Mouse (Mus musculus): ENCODE measurements at regions not wholly inside any gene's neighbourhood (a gene's known extent, or its start where the extent isn't known, plus 50 kb on each side); places are given as distances from the start of the nearest gene placed in this dataset.
A peak's percentile ranks its signal among the peaks of the same experiment; 100 is the strongest.
"Not testable (repeated sequence)": the region's sequence is repeated elsewhere in the genome, so short reads cannot be mapped to it uniquely, and the experiment has no call there.

DNA sequence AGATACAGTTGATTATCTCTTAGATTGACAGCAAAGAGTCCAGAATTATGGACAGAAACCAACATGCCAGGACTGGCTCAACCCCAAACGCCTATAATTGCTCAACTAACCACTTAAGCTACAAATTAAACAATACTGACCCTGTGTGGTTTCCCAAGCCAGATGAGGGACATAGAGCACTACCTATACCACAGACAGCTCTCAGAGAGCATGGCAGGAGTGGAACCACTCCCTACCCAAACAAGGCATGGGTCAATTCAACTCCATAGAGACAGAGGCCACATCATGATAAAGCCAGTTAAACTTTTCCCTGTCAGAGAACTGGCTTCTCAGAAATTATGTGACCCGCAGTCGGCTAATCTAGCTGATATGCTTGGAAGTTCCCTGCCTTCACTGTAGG is 490.7 kb upstream of the Tbl1xr1 start:
- TF ChIP-seq POLR2A (IDR thresholded peaks at IDR 0.05; ENCODE audit: low read depth, low read length) (no peak), CTCF (conservative IDR thresholded peaks at IDR 0.05; ENCODE audit: insufficient read depth, insufficient read length, low read depth, low read length) (no peak)
- 92% methylated on average over 3 of the region's 3 CpGs for WGBS
- H3K27me3 ChIP-seq (replicated peaks; ENCODE audit: control insufficient read depth, insufficient read depth, low read length), result no peaks in the 10 kb centered on the region
- H3K4me1 ChIP-seq (ENCODE audit: control insufficient read depth, insufficient read depth, low read length), result no peaks in the 10 kb centered on the region
- H3K4me3 ChIP-seq (ENCODE audit: insufficient read depth, low read depth, low read length), result no peak overlapping the region
- H3K36me3 ChIP-seq (ENCODE audit: control insufficient read depth, insufficient read depth, low read length), result no peaks in the 10 kb centered on the region
- no peak overlapping the region for H3K27ac ChIP-seq (ENCODE audit: insufficient read depth, low read depth, low read length)
- DNase-seq, result no peak

DNA sequence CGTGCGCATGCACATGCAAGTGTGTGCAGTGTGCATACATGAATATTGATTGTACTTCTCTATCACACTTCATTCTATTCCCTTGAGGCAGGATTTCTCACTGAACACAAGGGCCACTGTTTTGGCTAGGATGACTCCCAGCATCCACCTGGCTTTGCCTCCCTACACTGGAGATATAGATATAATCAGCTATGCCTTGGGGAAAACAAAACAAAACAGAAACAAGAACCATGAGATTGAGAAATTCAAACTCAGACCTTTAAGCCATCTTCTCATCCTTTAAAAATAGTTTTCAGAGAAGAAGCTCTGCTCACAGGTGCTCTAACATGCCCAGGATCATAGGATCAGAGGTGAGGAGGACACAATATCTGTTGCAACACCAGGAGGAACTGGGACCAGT is 469.6 kb upstream of the Tbl1xr1 start:
- H3K27me3 ChIP-seq (replicated peaks; ENCODE audit: control insufficient read depth, insufficient read depth, low read length), result no peaks in the 10 kb centered on the region
- no peak overlapping the region for H3K4me3 ChIP-seq (ENCODE audit: insufficient read depth, low read depth, low read length)
- DNase-seq, result no peak
- 100% methylated on average over 2 of the region's 2 CpGs for WGBS
- no peaks in the 10 kb centered on the region for H3K4me1 ChIP-seq (ENCODE audit: control insufficient read depth, insufficient read depth, low read length)
- TF ChIP-seq CTCF (conservative IDR thresholded peaks at IDR 0.05; ENCODE audit: insufficient read depth, insufficient read length, low read depth, low read length) (no peak), POLR2A (IDR thresholded peaks at IDR 0.05; ENCODE audit: low read depth, low read length) (no peak)
- H3K27ac ChIP-seq (ENCODE audit: insufficient read depth, low read depth, low read length), result no peak overlapping the region
- H3K36me3 ChIP-seq (ENCODE audit: control insufficient read depth, insufficient read depth, low read length), result no peaks in the 10 kb centered on the region

DNA sequence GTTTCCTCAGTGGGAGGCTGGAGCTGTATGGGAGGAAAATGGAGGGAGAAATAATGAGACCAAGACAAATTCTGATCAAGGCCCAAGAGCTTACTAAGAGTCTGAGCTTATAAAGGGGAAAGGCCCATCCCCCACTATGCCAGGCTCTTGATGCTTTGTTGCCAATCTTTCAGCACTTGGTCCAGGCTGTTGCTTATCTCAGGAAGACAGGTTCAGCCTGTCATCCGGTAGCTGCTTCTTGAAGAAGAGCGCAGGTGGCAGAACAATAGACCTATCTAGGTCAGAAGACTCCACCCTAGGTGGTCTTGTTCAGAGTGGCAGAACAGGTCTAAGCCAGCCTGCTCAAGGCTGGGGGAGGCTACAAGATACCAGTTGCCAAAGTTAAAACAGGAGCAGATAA is 466.2 kb upstream of the Tbl1xr1 start:
- Histone ChIP-seq H3K4me3 (ENCODE audit: insufficient read depth, low read depth, low read length) (no peak overlapping the region), H3K4me1 (ENCODE audit: control insufficient read depth, insufficient read depth, low read length) (no peaks in the 10 kb centered on the region), H3K27me3 (replicated peaks; ENCODE audit: control insufficient read depth, insufficient read depth, low read length) (no peaks in the 10 kb centered on the region), H3K27ac (ENCODE audit: insufficient read depth, low read depth, low read length) (no peak overlapping the region), H3K36me3 (ENCODE audit: control insufficient read depth, insufficient read depth, low read length) (no peaks in the 10 kb centered on the region)
- no peak for DNase-seq
- WGBS, result 97% methylated on average over 2 of the region's 2 CpGs
- no peak for TF ChIP-seq POLR2A (IDR thresholded peaks at IDR 0.05; ENCODE audit: low read depth, low read length)

DNA sequence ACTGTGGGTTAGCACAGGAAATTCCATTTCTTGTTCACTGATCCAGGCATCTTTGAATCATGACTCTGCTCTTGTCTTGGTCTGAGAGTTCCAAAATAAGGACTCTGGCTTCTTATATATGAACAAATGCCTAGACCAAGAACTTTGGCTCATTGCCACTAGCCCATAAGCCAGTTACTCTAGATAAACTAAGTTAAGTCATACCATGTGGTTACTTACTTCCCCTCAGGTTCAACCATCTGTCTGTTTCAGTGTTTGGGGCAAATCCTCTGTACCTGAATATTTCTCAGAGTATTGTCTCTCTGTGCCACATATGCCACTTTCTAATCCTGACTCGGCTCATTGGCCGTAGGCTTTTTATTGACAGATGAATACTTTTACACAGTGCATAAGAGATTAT is 454.7 kb upstream of the Tbl1xr1 start:
- Histone ChIP-seq H3K36me3 (ENCODE audit: control insufficient read depth, insufficient read depth, low read length) (no peaks in the 10 kb centered on the region), H3K4me3 (ENCODE audit: insufficient read depth, low read depth, low read length) (no peak overlapping the region), H3K27ac (ENCODE audit: insufficient read depth, low read depth, low read length) (no peak overlapping the region), H3K4me1 (ENCODE audit: control insufficient read depth, insufficient read depth, low read length) (no peaks in the 10 kb centered on the region), H3K27me3 (replicated peaks; ENCODE audit: control insufficient read depth, insufficient read depth, low read length) (no peaks in the 10 kb centered on the region)
- 99% methylated on average over 2 of the region's 2 CpGs for WGBS
- DNase-seq, result no peak
- TF ChIP-seq CTCF (conservative IDR thresholded peaks at IDR 0.05; ENCODE audit: insufficient read depth, insufficient read length, low read depth, low read length) (no peak), POLR2A (IDR thresholded peaks at IDR 0.05; ENCODE audit: low read depth, low read length) (no peak)

DNA sequence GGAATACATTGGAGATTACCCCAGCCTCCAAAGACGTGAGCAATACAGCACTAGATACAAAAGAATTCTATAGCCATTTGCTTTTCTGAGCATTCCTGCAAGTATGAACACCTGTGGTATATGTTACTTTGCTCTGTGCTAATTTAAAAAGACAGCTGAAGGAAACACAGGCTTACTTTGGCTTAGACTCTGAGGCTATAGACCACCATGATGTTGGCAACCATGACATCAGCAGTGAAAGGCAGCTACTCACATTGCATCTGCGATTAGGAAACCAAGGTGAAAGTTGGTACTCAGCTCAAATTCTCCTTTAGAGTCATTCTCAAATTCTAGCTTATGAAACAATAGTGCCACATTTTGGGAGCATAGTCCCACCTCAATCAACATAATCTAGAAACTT is 451.4 kb upstream of the Tbl1xr1 start:
- H3K27me3 ChIP-seq (replicated peaks; ENCODE audit: control insufficient read depth, insufficient read depth, low read length), result no peaks in the 10 kb centered on the region; the same call in 1 of the 2 replicates
- 95% methylated on average over 2 of the region's 2 CpGs for WGBS
- TF ChIP-seq CTCF (conservative IDR thresholded peaks at IDR 0.05; ENCODE audit: insufficient read depth, insufficient read length, low read depth, low read length) (no peak), POLR2A (IDR thresholded peaks at IDR 0.05; ENCODE audit: low read depth, low read length) (no peak)
- no peak overlapping the region for H3K27ac ChIP-seq (ENCODE audit: insufficient read depth, low read depth, low read length)
- no peak for DNase-seq
- H3K4me3 ChIP-seq (ENCODE audit: insufficient read depth, low read depth, low read length), result no peak overlapping the region
- H3K36me3 ChIP-seq (ENCODE audit: control insufficient read depth, insufficient read depth, low read length), result no peaks in the 10 kb centered on the region
- no peaks in the 10 kb centered on the region for H3K4me1 ChIP-seq (ENCODE audit: control insufficient read depth, insufficient read depth, low read length)

DNA sequence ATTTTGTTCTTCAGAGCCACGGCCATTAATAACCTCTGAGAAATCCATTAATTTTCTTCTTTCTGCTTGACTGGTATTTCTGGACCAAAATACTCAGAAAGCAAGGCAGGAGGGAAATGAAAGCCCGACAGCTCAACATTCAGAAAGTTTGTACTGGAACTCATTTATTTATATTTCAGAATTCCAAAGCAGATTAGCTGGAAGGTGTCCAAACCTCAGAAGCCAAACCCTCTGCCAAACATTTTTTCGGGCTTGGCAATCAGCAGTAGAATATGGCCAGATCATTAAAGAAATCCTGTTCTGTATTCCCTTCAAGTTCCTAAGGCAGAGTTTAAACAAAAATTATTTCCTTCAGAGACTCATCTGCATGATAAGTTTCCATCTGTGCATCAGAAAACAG is 450.4 kb upstream of the Tbl1xr1 start:
- Histone ChIP-seq H3K27me3 (replicated peaks; ENCODE audit: control insufficient read depth, insufficient read depth, low read length) (no peaks in the 10 kb centered on the region; the same call in 1 of the 2 replicates), H3K4me1 (ENCODE audit: control insufficient read depth, insufficient read depth, low read length) (no peaks in the 10 kb centered on the region), H3K27ac (ENCODE audit: insufficient read depth, low read depth, low read length) (no peak overlapping the region), H3K36me3 (ENCODE audit: control insufficient read depth, insufficient read depth, low read length) (no peaks in the 10 kb centered on the region), H3K4me3 (ENCODE audit: insufficient read depth, low read depth, low read length) (no peak overlapping the region)
- 13% methylated on average over 3 of the region's 3 CpGs for WGBS
- no peak for TF ChIP-seq CTCF (conservative IDR thresholded peaks at IDR 0.05; ENCODE audit: insufficient read depth, insufficient read length, low read depth, low read length)
- no peak for TF ChIP-seq POLR2A (IDR thresholded peaks at IDR 0.05; ENCODE audit: low read depth, low read length)
- peak; percentile 71 for DNase-seq

DNA sequence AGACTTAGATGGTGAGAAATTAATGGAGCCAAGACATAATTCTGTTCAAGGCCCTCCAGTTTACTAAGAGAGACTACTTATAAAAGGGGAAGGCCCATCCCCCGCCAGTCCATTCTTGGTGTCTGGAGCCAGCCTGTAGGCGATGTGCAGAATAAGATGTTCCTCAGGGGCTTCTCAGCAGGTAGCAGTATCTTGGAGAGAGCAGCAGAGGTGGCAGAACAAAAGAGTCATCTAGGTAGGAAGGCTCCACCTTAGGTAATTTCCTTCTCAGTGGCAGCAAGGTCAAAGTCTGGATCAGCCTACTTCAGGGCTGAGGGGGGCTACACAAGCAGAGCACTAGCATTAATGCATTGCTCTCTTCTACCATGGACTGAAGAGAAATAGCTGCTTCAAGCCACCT is 449.4 kb upstream of the Tbl1xr1 start:
- H3K36me3 ChIP-seq (ENCODE audit: control insufficient read depth, insufficient read depth, low read length); H3K4me3 ChIP-seq (ENCODE audit: insufficient read depth, low read depth, low read length); H3K4me1 ChIP-seq (ENCODE audit: control insufficient read depth, insufficient read depth, low read length); H3K27me3 ChIP-seq (replicated peaks; ENCODE audit: control insufficient read depth, insufficient read depth, low read length); DNase-seq; H3K27ac ChIP-seq (ENCODE audit: insufficient read depth, low read depth, low read length): not testable (repeated sequence)
- WGBS, result 97% methylated on average over 2 of the region's 2 CpGs

DNA sequence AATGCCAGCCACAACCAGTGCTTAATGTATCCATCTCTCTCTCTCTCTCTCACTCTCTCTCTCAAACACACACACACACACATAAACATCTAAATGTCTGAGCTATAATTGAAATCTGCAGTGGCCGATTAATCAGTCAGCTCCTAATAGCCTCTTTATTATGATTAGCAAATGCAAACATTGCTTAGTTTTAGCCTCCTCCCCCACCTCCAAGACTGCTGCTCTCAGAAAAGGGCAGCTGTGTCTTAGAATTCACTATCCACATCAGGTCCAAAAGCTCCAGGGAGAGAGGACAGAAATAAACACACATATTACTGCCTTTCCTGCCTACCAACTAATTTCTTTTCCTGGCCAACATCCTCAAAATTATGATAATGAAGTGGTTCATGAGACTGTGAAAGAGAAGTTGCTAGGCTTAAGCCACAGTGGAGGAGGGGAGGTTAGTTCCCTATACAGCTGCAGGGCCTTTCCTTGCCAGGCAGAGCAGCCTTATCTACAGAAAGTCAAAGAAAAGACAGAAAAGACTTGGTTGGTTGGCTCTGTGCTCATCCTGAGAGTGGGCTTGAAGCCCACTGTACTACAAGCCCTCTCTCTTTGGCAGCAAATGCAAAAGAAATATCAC is 442.7 kb upstream of the Tbl1xr1 start:
- Histone ChIP-seq H3K27me3 (replicated peaks; ENCODE audit: control insufficient read depth, insufficient read depth, low read length) (no peaks in the 10 kb centered on the region; the same call in 1 of the 2 replicates), H3K27ac (ENCODE audit: insufficient read depth, low read depth, low read length) (no peak overlapping the region), H3K4me1 (ENCODE audit: control insufficient read depth, insufficient read depth, low read length) (no peaks in the 10 kb centered on the region), H3K36me3 (ENCODE audit: control insufficient read depth, insufficient read depth, low read length) (no peaks in the 10 kb centered on the region), H3K4me3 (ENCODE audit: insufficient read depth, low read depth, low read length) (no peak overlapping the region)
- 27% methylated on average over 1 of the region's 1 CpGs for WGBS
- no peak for TF ChIP-seq CTCF (conservative IDR thresholded peaks at IDR 0.05; ENCODE audit: insufficient read depth, insufficient read length, low read depth, low read length)
- DNase-seq, result peak; percentile 53

All from kidney, adult 2 months (tissue).